Mouse (Mus musculus): ENCODE measurements around the gene Gm28308.

DNA sequence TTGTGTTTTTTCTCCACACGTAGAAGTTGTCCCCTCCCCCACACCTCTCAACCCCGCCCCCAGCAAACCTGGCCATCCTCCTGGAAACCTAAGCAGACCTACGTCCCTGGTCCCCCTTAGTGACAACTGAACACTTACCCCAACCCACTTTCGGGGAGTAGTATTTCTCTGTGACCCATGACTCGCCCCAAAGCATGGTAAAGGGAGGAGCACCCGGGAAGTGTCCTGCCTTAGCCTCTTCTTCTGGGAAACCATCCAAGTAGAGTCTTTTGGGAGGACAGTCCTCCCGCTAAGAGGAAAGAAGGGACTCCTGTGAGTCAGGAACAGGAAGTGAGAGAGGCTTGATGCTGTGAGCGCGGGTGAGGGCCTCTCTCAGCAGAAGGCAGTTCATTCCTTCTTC, 53.2 kb downstream of the Gm28308 start:
- no peak for TF ChIP-seq POLR2A (IDR thresholded peaks at IDR 0.05; ENCODE audit: extremely low read depth, insufficient read depth, low read length)
- TF ChIP-seq CTCF (IDR thresholded peaks at IDR 0.05; ENCODE audit: extremely low read depth, insufficient read depth, low read length) = no peak
